Mouse (Mus musculus): ENCODE results near the gene Tifa. TPM values are rescaled to one million over a fixed set of nuclear protein-coding genes. Genes with fewer than 3 reads are reported as not detected.

Gene Tifa
- total and polyA plus RNA-seq, 3 experiments, result 1.4 to 3.2 (median 2.8) TPM

- Histone ChIP-seq H3K4me1 (ENCODE audit: control insufficient read depth in 1 of 2, insufficient read depth in 2 of 2) (peaks cover 0 to 4% of the 10 kb centered on the region in 2 experiments; a peak in 1 of 4 replicates), H3K27ac (ENCODE audit: insufficient read depth, low read depth) (no peak overlapping the region), H3K9me3 (replicated peaks; ENCODE audit: low read length) (no peaks in the 10 kb centered on the region), H3K79me2 (replicated peaks; ENCODE audit: control insufficient read depth, extremely low read depth, insufficient read depth, poor library complexity, severe bottlenecking) (no peaks in the 10 kb centered on the region), H3K36me3 (replicated peaks in 1 of 2; ENCODE audit: control insufficient read depth in 1 of 2, insufficient read depth in 1 of 2, low read length in 1 of 2) (no peaks in the 10 kb centered on the region), H3K4me2 (ENCODE audit: insufficient read depth, low read depth, poor library complexity, severe bottlenecking) (peak overlapping the region; percentile 37), H3K4me3 (replicated peaks in 1 of 3; ENCODE audit: low read depth in 2 of 3, low read length in 2 of 3, poor library complexity in 1 of 3) (peak overlapping the region in 1 of 3 experiments; percentile 17), H3K27me3 (replicated peaks) (no peaks in the 10 kb centered on the region), H3K9ac (ENCODE audit: insufficient read depth, low read depth) (no peak overlapping the region)
- in situ Hi-C loops (cut with MboI; ENCODE audit: low pct_ligation_motif_present, low pct_unique_long_range_greater_than_20kb, low sequenced_read_pairs), result loop anchor here (25.0 kb wide), 3 partner anchors 113 to 288 kb away; partner anchors contain the start of gene Neurog2
- dilution Hi-C loops (cut with MboI; ENCODE audit: extremely low pct_ligation_motif_present, extremely low pct_unique_long_range_greater_than_20kb, low sequenced_read_pairs), result no loop called here
- no peak for DNase-seq (ENCODE audit: extremely low read depth)
- TF ChIP-seq MAX (IDR thresholded peaks at IDR 0.05; ENCODE audit: low read length) (0 out of 2 replicates have a peak, but pooled peaks have one; percentile 32), USF2 (conservative IDR thresholded peaks at IDR 0.05; ENCODE audit: low read depth, low read length) (no peak), UBTF (IDR thresholded peaks at IDR 0.05; ENCODE audit: low read depth, low read length) (no peak), ZC3H11A (IDR thresholded peaks at IDR 0.05; ENCODE audit: low read depth, low read length) (no peak), MAFK (IDR thresholded peaks at IDR 0.05; ENCODE audit: insufficient replicate concordance, low read length) (no peak), SMC3 (IDR thresholded peaks at IDR 0.05; ENCODE audit: low read depth, low read length) (no peak), MYC (IDR thresholded peaks at IDR 0.05; ENCODE audit: low read depth, low read length) (no peak), USF1 (IDR thresholded peaks at IDR 0.05; ENCODE audit: low read depth, low read length) (no peak), CHD2 (IDR thresholded peaks at IDR 0.05; ENCODE audit: low read length) (no peak), GABPA (IDR thresholded peaks at IDR 0.05; ENCODE audit: insufficient replicate concordance, low read depth, low read length) (no peak), PAX5 (IDR thresholded peaks at IDR 0.05; ENCODE audit: low read length) (no peak), BHLHE40 (IDR thresholded peaks at IDR 0.05; ENCODE audit: low read depth, low read length) (no peak), POLR2AphosphoS2 (IDR thresholded peaks at IDR 0.05; ENCODE audit: low read depth, low read length) (no peak), MAZ (IDR thresholded peaks at IDR 0.05; ENCODE audit: low read depth, low read length) (no peak), MXI1 (IDR thresholded peaks at IDR 0.05; ENCODE audit: low read depth, low read length) (peak; percentile 21; the same call in 1 of the 2 replicates), ZKSCAN1 (IDR thresholded peaks at IDR 0.05; ENCODE audit: borderline replicate concordance, low read depth, low read length) (no peak)
These were observed 39.5 kb upstream of the Tifa start for GRCm38 (mm10) chr3:127749981-127750562.

GRCm38 (mm10) chr3:127756458-127756857 lies 33.1 kb upstream of the Tifa start:
- no peak for TF ChIP-seq GABPA (IDR thresholded peaks at IDR 0.05; ENCODE audit: insufficient replicate concordance, low read depth, low read length)
- no peak for TF ChIP-seq CHD1 (IDR thresholded peaks at IDR 0.05; ENCODE audit: low read depth, low read length)
- TF ChIP-seq USF2 (conservative IDR thresholded peaks at IDR 0.05; ENCODE audit: low read depth, low read length), result no peak
- TF ChIP-seq ELF1 (IDR thresholded peaks at IDR 0.05; ENCODE audit: low read depth, low read length), result no peak
- TF ChIP-seq JUND (conservative IDR thresholded peaks at IDR 0.05; ENCODE audit: low read depth, low read length), result no peak
- no peak for TF ChIP-seq NELFE (IDR thresholded peaks at IDR 0.05; ENCODE audit: low read depth, low read length)
- no peak for TF ChIP-seq IRF4 (IDR thresholded peaks at IDR 0.05; ENCODE audit: low read depth, low read length)
- no peak for TF ChIP-seq ETS1 (conservative IDR thresholded peaks at IDR 0.05; ENCODE audit: low read depth, low read length)
- no peak for TF ChIP-seq E2F4 (IDR thresholded peaks at IDR 0.05; ENCODE audit: insufficient replicate concordance, low read depth, low read length)
- no peak for TF ChIP-seq SMC3 (IDR thresholded peaks at IDR 0.05; ENCODE audit: low read depth, low read length)
- no peak overlapping the region for H3K4me3 ChIP-seq (replicated peaks in 1 of 3; ENCODE audit: low read depth in 2 of 3, low read length in 2 of 3, poor library complexity in 1 of 3)
- no peak overlapping the region for H3K9ac ChIP-seq (ENCODE audit: insufficient read depth, low read depth)
- peaks cover 0 to 4% of the 10 kb centered on the region in 2 experiments; a peak in 2 of 4 replicates for H3K4me1 ChIP-seq (ENCODE audit: control insufficient read depth in 1 of 2, insufficient read depth in 2 of 2)
- no peaks in the 10 kb centered on the region for H3K36me3 ChIP-seq (replicated peaks in 1 of 2; ENCODE audit: control insufficient read depth in 1 of 2, insufficient read depth in 1 of 2, low read length in 1 of 2)
- no peaks in the 10 kb centered on the region for H3K79me2 ChIP-seq (replicated peaks; ENCODE audit: control insufficient read depth, extremely low read depth, insufficient read depth, poor library complexity, severe bottlenecking)
- no peaks in the 10 kb centered on the region for H3K27me3 ChIP-seq (replicated peaks)
- no peaks in the 10 kb centered on the region for H3K9me3 ChIP-seq (replicated peaks; ENCODE audit: low read length)
- H3K4me2 ChIP-seq (ENCODE audit: insufficient read depth, low read depth, poor library complexity, severe bottlenecking), result no peak overlapping the region
- no peak overlapping the region for H3K27ac ChIP-seq (ENCODE audit: insufficient read depth, low read depth)
- dilution Hi-C loops (cut with MboI; ENCODE audit: extremely low pct_ligation_motif_present, extremely low pct_unique_long_range_greater_than_20kb, low sequenced_read_pairs) (no loop called here), in situ Hi-C loops (cut with MboI; ENCODE audit: low pct_ligation_motif_present, low pct_unique_long_range_greater_than_20kb, low sequenced_read_pairs) (loop anchor here (25.0 kb wide), 1 partner anchor 181 kb away; no protein-coding TSS in a partner anchor)
- no peak for DNase-seq (ENCODE audit: extremely low read depth)

Data from CH12.LX (cell line).